Mouse (Mus musculus): Measurements from ENCODE around the gene Mavs. TPM values are rescaled to one million over a fixed set of nuclear protein-coding genes. Genes with fewer than 3 reads are reported as not detected.

The Mavs gene
- polyA plus RNA-seq, 1 experiment from 2014 or later, result 29.7 TPM

- peaks cover 18% of the 10 kb centered on the region; the same call in 1 of the 2 replicates for H3K36me3 ChIP-seq (ENCODE audit: control insufficient read depth, insufficient read depth, low read length)
- ATAC-seq (replicated peaks; ENCODE audit: low FRiP score), result no peak
Observed at GRCm38 (mm10) chr2:131286276-131286675, 52.4 kb downstream of the Mavs start.

GRCm38 (mm10) chr2:131290669-131291068 is 56.8 kb downstream of the Mavs start:
- no peak for DNase-seq (ENCODE audit: low spot score)

More at GRCm38 (mm10) chr2:131286276-131286675, 52.4 kb downstream of the Mavs start:
- Histone ChIP-seq H3K27me3 (replicated peaks; ENCODE audit: control insufficient read depth, insufficient read depth, low read length) (no peaks in the 10 kb centered on the region), H3K4me1 (replicated peaks; ENCODE audit: control insufficient read depth, insufficient read depth, low read length) (no peaks in the 10 kb centered on the region), H3K27ac (ENCODE audit: low read depth, low read length) (no peak overlapping the region), H3K4me2 (no peak overlapping the region), H3K4me3 (ENCODE audit: low read depth, low read length) (no peak overlapping the region), H3K9me3 (ENCODE audit: control insufficient read depth, low read length) (no peaks in the 10 kb centered on the region), H3K9ac (ENCODE audit: low read depth, low read length) (no peak overlapping the region)
- DNase-seq (ENCODE audit: low spot score), result no peak
- 94% methylated on average over 1 of the region's 1 CpGs for WGBS

DNA sequence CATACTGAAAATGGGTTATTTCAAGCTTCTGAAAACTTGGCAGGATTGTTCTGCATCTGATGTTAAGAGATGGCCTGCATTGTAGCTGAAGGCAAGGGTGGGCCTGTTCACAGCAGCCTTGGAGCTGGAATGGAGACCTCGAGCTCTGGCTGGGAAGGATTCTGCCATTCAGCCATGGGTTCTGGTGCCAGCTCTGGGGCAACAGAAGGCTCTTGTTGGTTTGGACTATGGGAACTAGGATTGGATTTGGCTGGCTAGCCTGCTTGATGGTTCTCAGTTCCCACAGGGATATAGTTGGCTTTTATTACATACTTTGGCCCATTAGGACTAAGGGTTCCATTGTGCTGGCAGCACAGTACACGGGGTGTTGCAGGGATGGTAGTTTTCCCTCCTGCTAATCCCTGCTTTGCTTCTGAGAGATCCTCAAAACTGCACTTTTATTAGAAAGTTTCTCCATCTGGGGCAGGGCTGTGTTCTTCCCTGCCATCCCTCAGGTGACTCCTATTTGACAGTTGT is 62.9 kb downstream of the Mavs start:
- Histone ChIP-seq H3K27ac (ENCODE audit: low read depth, low read length) (no peak overlapping the region), H3K4me2 (no peak overlapping the region), H3K9ac (ENCODE audit: low read depth, low read length) (no peak overlapping the region), H3K36me3 (ENCODE audit: control insufficient read depth, insufficient read depth, low read length) (peaks cover 31% of the 10 kb centered on the region), H3K9me3 (ENCODE audit: control insufficient read depth, low read length) (no peaks in the 10 kb centered on the region), H3K4me3 (ENCODE audit: low read depth, low read length) (no peak overlapping the region), H3K27me3 (replicated peaks; ENCODE audit: control insufficient read depth, insufficient read depth, low read length) (no peaks in the 10 kb centered on the region), H3K4me1 (replicated peaks; ENCODE audit: control insufficient read depth, insufficient read depth, low read length) (no peaks in the 10 kb centered on the region)
- ATAC-seq (replicated peaks; ENCODE audit: low FRiP score), result no peak
- DNase-seq (ENCODE audit: low spot score), result no peak
- 87% methylated on average over 2 of the region's 2 CpGs for WGBS

More at GRCm38 (mm10) chr2:131290669-131291068, 56.8 kb downstream of the Mavs start:
- ATAC-seq (replicated peaks; ENCODE audit: low FRiP score), result no peak
- no peaks in the 10 kb centered on the region for H3K4me1 ChIP-seq (replicated peaks; ENCODE audit: control insufficient read depth, insufficient read depth, low read length)
- no peaks in the 10 kb centered on the region for H3K9me3 ChIP-seq (ENCODE audit: control insufficient read depth, low read length)
- no peak overlapping the region for H3K4me2 ChIP-seq
- H3K4me3 ChIP-seq (ENCODE audit: low read depth, low read length), result no peak overlapping the region
- no peak overlapping the region for H3K9ac ChIP-seq (ENCODE audit: low read depth, low read length)
- peaks cover 34% of the 10 kb centered on the region for H3K36me3 ChIP-seq (ENCODE audit: control insufficient read depth, insufficient read depth, low read length)
- H3K27me3 ChIP-seq (replicated peaks; ENCODE audit: control insufficient read depth, insufficient read depth, low read length), result no peaks in the 10 kb centered on the region
- H3K27ac ChIP-seq (ENCODE audit: low read depth, low read length), result no peak overlapping the region

Small RNA genes within 50 kb of the gene (microRNA-seq; reads per million reads assigned to microRNA genes)
- 132 reads per million, percentile 51 among the genes with 10 or more reads in this experiment for gene Mir103-2 (ENCODE audit: borderline number of aligned reads)

Other genes starting within 250 kb of the Mavs start
- 2.9 and 3.5 TPM in 2 replicates for gene Gfra4, start 191.0 kb upstream of the Mavs start, polyA plus RNA-seq (2014; fragmentation: Nextera tagmentation; extraction: Ambion mirVana)
- 0.31 and 0.95 TPM in 2 replicates for gene Adam33, start 170.2 kb upstream of the Mavs start, polyA plus RNA-seq (2014; fragmentation: Nextera tagmentation; extraction: Ambion mirVana)
- 0.73 and 0.78 TPM in 2 replicates for gene Siglec1, start 147.3 kb upstream of the Mavs start, polyA plus RNA-seq (2014; fragmentation: Nextera tagmentation; extraction: Ambion mirVana)
- 5.5 TPM in 2 replicates for gene Hspa12b, start 106.8 kb upstream of the Mavs start, polyA plus RNA-seq (2014; fragmentation: Nextera tagmentation; extraction: Ambion mirVana)
- gene Gm11037, start 100.6 kb upstream of the Mavs start, polyA plus RNA-seq (2014; fragmentation: Nextera tagmentation; extraction: Ambion mirVana), result not detected in 2 replicates
- gene 1700037H04Rik, start 74.0 kb upstream of the Mavs start, polyA plus RNA-seq (2014; fragmentation: Nextera tagmentation; extraction: Ambion mirVana), result 130 TPM in 2 replicates
- 3.8 and 4.9 TPM in 2 replicates for gene Cenpb, start 54.0 kb upstream of the Mavs start, polyA plus RNA-seq (2014; fragmentation: Nextera tagmentation; extraction: Ambion mirVana)
- 76.4 and 85.4 TPM in 2 replicates for gene Cdc25b, start 47.1 kb upstream of the Mavs start, polyA plus RNA-seq (2014; fragmentation: Nextera tagmentation; extraction: Ambion mirVana)
- gene Spef1, start 46.8 kb upstream of the Mavs start, polyA plus RNA-seq (2014; fragmentation: Nextera tagmentation; extraction: Ambion mirVana), result 1.3 and 1.5 TPM in 2 replicates
- 18.1 and 19.2 TPM in 2 replicates for gene Ap5s1, start 27.0 kb upstream of the Mavs start, polyA plus RNA-seq (2014; fragmentation: Nextera tagmentation; extraction: Ambion mirVana)
- 37.1 and 41.7 TPM in 2 replicates for gene Pank2, start 28.4 kb downstream of the Mavs start, polyA plus RNA-seq (2014; fragmentation: Nextera tagmentation; extraction: Ambion mirVana)
- gene Rnf24, start 118.8 kb downstream of the Mavs start, polyA plus RNA-seq (2014; fragmentation: Nextera tagmentation; extraction: Ambion mirVana), result 1.2 and 1.7 TPM in 2 replicates

All from liver, embryonic 11.5 days (tissue).